Mouse (Mus musculus) hindbrain, embryonic 11.5 days (tissue): Measurements from ENCODE around the gene Proser1. TPM values are rescaled to one million over a fixed set of nuclear protein-coding genes. Genes with fewer than 3 reads are reported as not detected.

Experiments
- ATAC-seq: fragments of 200-750 bp; cut with Nextera tagmentation; 2 replicates; pipeline ENCODE4 v1.8.0; 2017; ENCODE audit warnings: mild to moderate bottlenecking, moderate TSS enrichment, moderate library complexity; ENCODE audit not compliant: low FRiP score
- DNase-seq: peaks from one replicate; pipeline ENCODE4 v3.0.0-alpha.2; 2015; ENCODE audit warnings: low spot score
- H3K27ac ChIP-seq: fragments of 300-500 bp; sonication (generic); 2 replicates; pipeline ENCODE4 v1.5.1; 2014; ENCODE audit warnings: mild to moderate bottlenecking, low read depth, low read length
- H3K27me3 ChIP-seq: fragments of 300-500 bp; sonication (generic); 2 replicates; pipeline ENCODE4 v1.6.1; 2014; ENCODE audit warnings: mild to moderate bottlenecking, low read length, moderate library complexity, mixed read lengths; ENCODE audit not compliant: control insufficient read depth, insufficient read depth
- H3K36me3 ChIP-seq: fragments of 300-500 bp; sonication (generic); 2 replicates; pipeline ENCODE4 v1.6.1; 2014; ENCODE audit warnings: mild to moderate bottlenecking, low read length, moderate library complexity, mixed read lengths; ENCODE audit not compliant: control insufficient read depth, insufficient read depth
- H3K4me1 ChIP-seq: fragments of 300-500 bp; sonication (generic); replicated peaks from 2 replicates; pipeline ENCODE4 v1.6.1; 2014; ENCODE audit warnings: low read length, mixed read lengths; ENCODE audit not compliant: control insufficient read depth, insufficient read depth
- H3K4me2 ChIP-seq: fragments of 300-500 bp; sonication (generic); replicated peaks from 2 replicates; pipeline ENCODE4 v1.6.1; 2014; ENCODE audit warnings: mild to moderate bottlenecking, low read depth, low read length
- H3K4me3 ChIP-seq: fragments of 300-500 bp; sonication (generic); 2 replicates; pipeline ENCODE4 v1.5.1; 2014; ENCODE audit warnings: low read depth, low read length
- H3K9ac ChIP-seq: fragments of 300-500 bp; sonication (generic); 2 replicates; pipeline ENCODE4 v1.6.1; 2014; ENCODE audit warnings: low read depth, low read length
- H3K9me3 ChIP-seq: fragments of 300-500 bp; sonication (generic); 2 replicates; pipeline ENCODE4 v1.6.1; 2016; ENCODE audit warnings: low read length; ENCODE audit not compliant: control insufficient read depth
- WGBS: fragments of 180-500 bp; shearing (Covaris S2); extraction: QIAGEN DNeasy Blood & Tissue Kit; methylation state at CpG from one replicate; pipeline ENCODE4 v1.1.7; 2014; 5-methylcytosine and 5-hydroxymethylcytosine counted together
- polyA plus RNA-seq: library from polyadenylated mRNA; unstranded; fragments of >200 nt; fragmentation: Nextera tagmentation; extraction: Ambion mirVana; gene quantifications from 2 replicates; pipeline ENCODE4 v1.2.1, GENCODE M21; 2014

Proser1 gene
- polyA plus RNA-seq, result 25.5 and 30.2 TPM in 2 replicates

DNA sequence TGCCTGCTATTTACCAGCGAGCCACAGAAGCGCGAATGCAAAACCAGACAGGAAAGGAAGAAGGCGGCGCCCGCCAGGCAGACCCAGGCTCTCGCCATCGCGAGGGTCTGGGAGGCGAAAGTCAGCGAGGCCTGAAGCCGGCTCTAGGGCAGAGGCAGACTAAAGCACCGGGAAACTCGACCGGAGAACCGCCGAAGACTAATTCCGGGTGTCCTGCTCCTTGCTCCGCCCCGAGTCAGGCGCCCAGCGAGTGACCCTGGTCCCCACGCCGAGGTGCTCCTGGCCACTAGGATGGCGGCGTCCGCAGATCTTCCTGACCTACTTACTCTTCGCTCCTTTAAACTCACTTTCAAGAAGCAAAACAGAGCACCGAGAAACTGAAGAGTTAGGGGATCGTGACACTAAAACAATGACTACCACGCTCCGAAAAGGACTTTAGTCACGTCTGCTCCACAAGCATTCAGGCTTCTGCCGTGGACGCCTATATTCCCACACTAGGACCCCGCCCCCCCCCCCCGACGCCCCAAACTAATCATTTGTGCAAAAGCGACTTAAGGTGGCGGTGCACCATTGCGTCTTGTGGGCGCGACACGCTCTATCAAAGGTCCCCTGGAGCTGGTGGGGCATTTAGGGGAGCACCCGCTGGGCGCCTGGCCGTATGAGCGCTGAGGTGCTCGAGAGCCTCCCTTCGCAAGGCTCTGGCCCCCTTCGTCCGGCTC, at the start of gene Proser1, which contains the start of gene Nhlrc3:
Gene Proser1, plus strand, starts transcription at position 621 of the 719 bp plus-strand sequence.
Gene Nhlrc3, minus strand, starts transcription at position 287 of the 719 bp plus-strand sequence.
- H3K27ac ChIP-seq, result peak within 1 kb of the TSS; percentile 83
- H3K4me2 ChIP-seq, result peak within 1 kb of the TSS; percentile 73
- H3K9me3 ChIP-seq, result no peaks in the 10 kb centered on the region
- peak within 1 kb of the TSS; percentile 91 for H3K9ac ChIP-seq
- under 1% methylated on average over 42 of the region's 52 CpGs for WGBS
- ATAC-seq (peak; percentile 98), DNase-seq (peak; percentile 94)
- H3K36me3 ChIP-seq, result no peaks in the 10 kb centered on the region
- peaks cover 7% of the 10 kb centered on the region; the same call in 1 of the 2 replicates for H3K4me1 ChIP-seq
- H3K27me3 ChIP-seq, result no peaks in the 10 kb centered on the region
- peak within 1 kb of the TSS; percentile 66 for H3K4me3 ChIP-seq

DNA sequence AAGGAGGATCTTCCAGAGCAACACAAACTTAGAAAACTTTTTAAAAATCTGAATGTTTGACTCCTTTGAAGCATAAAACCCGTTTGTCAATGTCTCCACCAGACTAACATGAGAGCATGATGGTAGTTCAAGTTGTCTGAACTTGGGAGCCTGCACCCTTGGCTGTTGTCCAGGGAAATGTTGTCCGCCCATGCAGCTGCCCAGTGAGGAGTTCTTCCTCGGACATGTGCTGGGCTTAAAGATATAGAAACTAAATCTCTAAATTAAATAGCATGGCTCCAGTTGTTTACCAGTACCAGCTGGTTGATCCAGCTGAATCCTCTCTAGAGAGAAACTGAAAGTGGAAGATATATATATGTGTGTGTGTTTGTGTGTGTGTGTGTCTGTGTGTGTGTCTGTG, 49.5 kb upstream of the Proser1 start:
- no peak for ATAC-seq
- no peak overlapping the region for H3K9ac ChIP-seq
- H3K4me2 ChIP-seq, result no peak overlapping the region
- no peak overlapping the region for H3K4me3 ChIP-seq
- WGBS, result 76% methylated on average over 3 of the region's 3 CpGs
- no peaks in the 10 kb centered on the region for H3K27me3 ChIP-seq
- H3K4me1 ChIP-seq, result 0 out of 2 replicates have a peak, but pooled peaks cover 2% of the 10 kb centered on the region
- H3K9me3 ChIP-seq, result no peaks in the 10 kb centered on the region
- DNase-seq, result no peak
- H3K36me3 ChIP-seq, result no peaks in the 10 kb centered on the region
- H3K27ac ChIP-seq, result no peak overlapping the region

DNA sequence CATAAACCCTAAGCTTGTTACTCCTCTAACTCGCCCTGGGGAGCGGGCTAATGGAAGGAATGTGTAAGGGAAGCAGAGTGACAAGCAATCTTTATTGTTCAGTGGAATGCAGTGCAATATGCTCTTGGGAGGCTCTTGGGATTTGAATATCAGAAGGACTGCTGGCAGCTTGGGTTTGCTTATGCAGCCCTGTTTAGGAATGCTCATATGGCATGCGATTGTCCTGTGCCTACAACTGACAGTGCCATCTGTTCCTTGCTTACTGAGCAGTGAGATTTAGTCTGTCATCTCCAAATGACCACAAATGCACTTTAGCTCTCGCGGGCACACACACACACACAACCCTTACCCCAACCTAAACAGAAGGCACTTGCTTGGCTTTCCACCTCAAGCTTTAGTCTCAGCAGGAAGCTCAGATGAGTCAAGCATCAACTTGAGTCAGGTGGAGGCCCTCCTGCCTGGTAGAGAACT, 47.4 kb upstream of the Proser1 start:
- WGBS, result 49% methylated on average over 5 of the region's 5 CpGs
- no peaks in the 10 kb centered on the region for H3K36me3 ChIP-seq
- no peak overlapping the region for H3K27ac ChIP-seq
- no peaks in the 10 kb centered on the region for H3K9me3 ChIP-seq
- ATAC-seq (0 out of 2 replicates have a peak, but pooled peaks have one; percentile 35), DNase-seq (peak; percentile 12)
- H3K27me3 ChIP-seq, result no peaks in the 10 kb centered on the region
- no peak overlapping the region for H3K4me3 ChIP-seq
- 0 out of 2 replicates have a peak, but pooled peaks cover 2% of the 10 kb centered on the region for H3K4me1 ChIP-seq
- no peak overlapping the region for H3K4me2 ChIP-seq
- H3K9ac ChIP-seq, result no peak overlapping the region

DNA sequence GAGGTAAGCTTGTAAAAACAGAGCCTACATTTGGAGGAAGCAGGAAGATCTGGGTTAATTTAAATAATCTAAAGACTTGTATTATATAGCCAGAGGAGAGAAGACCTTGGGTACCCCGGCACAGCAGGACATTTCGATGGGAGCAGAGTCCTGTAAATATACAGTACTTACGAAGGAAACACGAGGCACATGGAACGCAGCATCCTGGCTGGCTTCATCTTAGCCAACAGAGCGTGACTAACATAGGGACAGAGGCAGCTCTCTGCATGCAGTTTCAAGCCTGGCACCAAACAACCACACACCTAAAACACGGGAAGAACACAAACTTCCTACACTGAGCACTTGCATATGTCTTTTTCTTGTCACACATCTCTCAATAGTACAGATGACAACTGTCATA, 45.8 kb upstream of the Proser1 start:
- DNase-seq (no peak), ATAC-seq (no peak)
- no peak overlapping the region for H3K4me2 ChIP-seq
- no peak overlapping the region for H3K4me3 ChIP-seq
- 0 out of 2 replicates have a peak, but pooled peaks cover 2% of the 10 kb centered on the region for H3K4me1 ChIP-seq
- H3K27ac ChIP-seq, result no peak overlapping the region
- no peaks in the 10 kb centered on the region for H3K9me3 ChIP-seq
- no peaks in the 10 kb centered on the region for H3K27me3 ChIP-seq
- no peak overlapping the region for H3K9ac ChIP-seq
- WGBS, result 76% methylated on average over 7 of the region's 7 CpGs
- no peaks in the 10 kb centered on the region for H3K36me3 ChIP-seq

DNA sequence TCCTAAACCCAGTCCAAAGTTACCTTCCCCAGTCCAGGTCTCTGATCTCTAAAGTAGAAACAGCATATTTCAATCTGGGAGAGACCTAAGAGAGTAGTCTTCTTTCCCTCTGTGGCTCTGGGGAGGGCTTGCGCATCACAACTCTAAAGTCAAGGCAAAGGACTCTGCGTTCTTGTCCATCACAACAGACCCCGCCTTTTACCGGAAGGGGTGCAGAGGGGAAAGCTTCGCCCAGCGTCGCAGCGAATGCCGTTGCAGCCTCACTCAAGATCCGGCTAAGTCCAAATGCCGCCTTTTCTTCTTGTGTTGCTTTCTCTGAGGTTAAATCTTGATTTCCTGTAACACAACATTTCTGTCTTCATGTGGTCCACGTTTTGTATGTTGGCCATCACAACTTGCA, 41.8 kb upstream of the Proser1 start:
- no peak overlapping the region for H3K9ac ChIP-seq
- H3K4me3 ChIP-seq, result no peak overlapping the region
- no peak for DNase-seq
- ATAC-seq, result no peak
- H3K4me1 ChIP-seq, result no peaks in the 10 kb centered on the region
- H3K27ac ChIP-seq, result no peak overlapping the region
- 89% methylated on average over 12 of the region's 12 CpGs for WGBS
- H3K36me3 ChIP-seq, result no peaks in the 10 kb centered on the region
- no peaks in the 10 kb centered on the region for H3K27me3 ChIP-seq
- no peaks in the 10 kb centered on the region for H3K9me3 ChIP-seq
- no peak overlapping the region for H3K4me2 ChIP-seq

DNA sequence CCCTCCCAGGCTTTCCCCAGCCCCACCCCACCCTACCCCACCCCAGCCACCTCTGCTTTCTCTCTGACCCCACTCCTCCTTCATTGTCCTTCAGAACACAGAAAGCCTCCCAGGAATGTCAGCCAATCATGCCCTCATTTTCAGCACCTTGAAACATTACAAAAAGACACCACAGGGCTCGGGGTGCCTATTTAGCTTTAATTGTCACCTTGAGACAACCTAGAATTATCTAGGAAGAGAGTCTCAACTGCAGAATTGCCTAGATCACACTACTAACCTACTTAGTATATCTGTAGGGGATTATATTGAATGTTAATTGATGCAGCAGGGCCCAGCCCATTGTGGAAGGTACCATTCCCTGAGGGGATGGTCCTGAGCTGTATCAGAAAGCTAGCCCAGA, 40.8 kb upstream of the Proser1 start:
- H3K9ac ChIP-seq, result no peak overlapping the region
- H3K27ac ChIP-seq, result no peak overlapping the region
- no peak overlapping the region for H3K4me3 ChIP-seq
- ATAC-seq (no peak), DNase-seq (no peak)
- no peak overlapping the region for H3K4me2 ChIP-seq
- H3K27me3 ChIP-seq, result no peaks in the 10 kb centered on the region
- H3K9me3 ChIP-seq, result no peaks in the 10 kb centered on the region
- H3K36me3 ChIP-seq, result no peaks in the 10 kb centered on the region
- WGBS, result 71% methylated on average over 1 of the region's 1 CpGs
- H3K4me1 ChIP-seq, result no peaks in the 10 kb centered on the region

DNA sequence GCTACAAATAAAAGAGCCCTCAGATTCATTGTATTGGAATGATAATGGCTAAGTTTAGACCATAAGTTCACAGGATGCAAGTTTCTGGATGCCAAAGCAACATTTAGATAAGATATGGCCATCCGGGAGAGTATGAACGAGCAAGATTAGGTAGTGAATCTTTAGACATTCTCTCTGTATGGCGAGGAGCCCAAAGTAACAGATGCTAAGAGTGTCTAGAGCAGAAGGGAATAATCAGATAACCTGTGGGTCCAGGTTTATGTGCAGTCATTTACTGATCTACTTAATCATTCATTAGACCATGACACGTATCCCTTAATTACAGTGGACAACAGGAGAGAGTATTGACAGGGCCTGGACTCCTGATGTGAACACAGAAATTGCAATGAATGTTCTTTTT, 39.9 kb upstream of the Proser1 start:
- DNase-seq (no peak), ATAC-seq (no peak)
- Histone ChIP-seq H3K4me3 (no peak overlapping the region), H3K4me2 (no peak overlapping the region), H3K4me1 (no peaks in the 10 kb centered on the region), H3K9ac (no peak overlapping the region), H3K36me3 (no peaks in the 10 kb centered on the region), H3K27ac (no peak overlapping the region), H3K9me3 (no peaks in the 10 kb centered on the region), H3K27me3 (no peaks in the 10 kb centered on the region)
- WGBS, result 90% methylated on average over 4 of the region's 4 CpGs

DNA sequence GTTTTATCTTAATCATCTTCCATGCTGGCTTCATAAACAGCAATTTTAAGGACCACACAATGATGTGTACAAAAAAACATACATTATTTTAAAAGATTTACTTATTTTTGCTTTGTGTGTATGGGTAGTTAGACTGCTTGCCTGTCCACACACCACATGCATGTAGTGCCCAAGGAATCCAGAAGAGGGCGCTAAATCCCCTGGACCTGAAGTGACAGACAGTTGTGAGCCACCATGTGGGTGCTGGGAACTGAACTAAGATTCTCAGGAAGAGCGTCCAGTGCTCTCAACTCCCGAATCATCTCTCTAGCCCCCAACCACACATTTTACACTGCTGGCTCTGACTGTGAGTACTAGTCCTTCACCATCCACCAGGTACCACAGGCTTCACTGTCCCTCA, 28.9 kb upstream of the Proser1 start:
- 70% methylated on average over 3 of the region's 3 CpGs for WGBS
- Histone ChIP-seq H3K27ac (no peak overlapping the region), H3K9me3 (no peaks in the 10 kb centered on the region), H3K9ac (no peak overlapping the region), H3K4me3 (no peak overlapping the region), H3K4me1 (no peaks in the 10 kb centered on the region), H3K4me2 (no peak overlapping the region), H3K36me3 (no peaks in the 10 kb centered on the region), H3K27me3 (no peaks in the 10 kb centered on the region)
- ATAC-seq, result no peak
- no peak for DNase-seq

DNA sequence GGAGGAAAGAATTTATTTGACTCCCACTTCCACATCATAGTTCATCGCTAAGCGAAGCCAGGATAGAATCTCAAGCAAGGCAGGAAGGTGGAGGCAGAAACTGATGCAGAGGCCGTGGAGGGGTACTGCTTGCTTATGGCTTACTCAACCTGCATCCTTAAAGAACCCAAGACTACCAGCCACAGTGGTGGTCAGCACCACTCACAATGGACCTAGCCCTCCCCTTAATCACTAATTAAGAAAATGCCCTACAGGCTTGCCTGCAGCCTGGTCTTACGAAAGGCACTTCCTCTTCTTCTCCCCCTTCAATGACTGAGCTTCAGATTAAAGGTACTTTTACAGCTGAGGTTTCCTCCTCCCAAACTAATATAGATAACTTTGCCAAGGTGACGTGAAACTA, 26.9 kb upstream of the Proser1 start:
- WGBS, result 86% methylated on average over 5 of the region's 5 CpGs
- no peak for DNase-seq
- no peak overlapping the region for H3K4me3 ChIP-seq
- no peaks in the 10 kb centered on the region for H3K4me1 ChIP-seq
- H3K4me2 ChIP-seq, result no peak overlapping the region
- H3K27ac ChIP-seq, result no peak overlapping the region
- no peak for ATAC-seq
- no peaks in the 10 kb centered on the region for H3K27me3 ChIP-seq
- H3K9me3 ChIP-seq, result no peaks in the 10 kb centered on the region
- no peaks in the 10 kb centered on the region for H3K36me3 ChIP-seq
- H3K9ac ChIP-seq, result no peak overlapping the region
